In genomic region chr7:123419984-123420383, GRCm38 (mm10) we compare ENCODE assay signal across 21 mouse cellular contexts. TPM values are rescaled to one million over a fixed set of nuclear protein-coding genes. Genes with fewer than 3 reads are reported as not detected.
A peak's percentile ranks its signal among the peaks of the same experiment; 100 is the strongest.
DNase-seq lines count a peak whose midpoint lies in the region; ATAC-seq lines count a peak whose summit lies in the region.
"Had no signal": no experiment of that assay in that cellular context is flagged by ENCODE, and none has a peak within 500 bp of the region (broad histone marks: within the 10 kb centered on the region; RNA-seq: fewer than 3 reads in every experiment).

No protein-coding gene starts in this region.

- H3K9ac ChIP-seq in kidney, embryonic 14.5 days (ENCODE audit: low read depth, low read length): no peak overlapping the region
- no peak overlapping the region for H3K9ac ChIP-seq in kidney, embryonic 16.5 days (replicated peaks; ENCODE audit: low read length)
- H3K9ac ChIP-seq in liver, embryonic 16.5 days (ENCODE audit: low read depth, low read length): no peak overlapping the region
- H3K9ac ChIP-seq: forebrain, embryonic 13.5 days; limb, embryonic 15.5 days; neural tube, embryonic 12.5 days had no signal

- peaks cover 31% of the 10 kb centered on the region for H3K36me3 ChIP-seq in kidney, embryonic 14.5 days (ENCODE audit: control insufficient read depth, insufficient read depth, low read length)
- H3K36me3 ChIP-seq in kidney, embryonic 16.5 days (ENCODE audit: insufficient read depth, low read length): peaks cover 10% of the 10 kb centered on the region
- no peaks in the 10 kb centered on the region for H3K36me3 ChIP-seq in liver, embryonic 16.5 days (ENCODE audit: control insufficient read depth, insufficient read depth)

- no peaks in the 10 kb centered on the region for H3K9me3 ChIP-seq in kidney, embryonic 14.5 days (ENCODE audit: control insufficient read depth, low read length)
- H3K9me3 ChIP-seq in kidney, embryonic 16.5 days (ENCODE audit: low read length): no peaks in the 10 kb centered on the region
- no peaks in the 10 kb centered on the region for H3K9me3 ChIP-seq in liver, embryonic 16.5 days (replicated peaks; ENCODE audit: control insufficient read depth, low read length)
- H3K9me3 ChIP-seq: embryonic facial prominence, embryonic 10.5 days; forebrain, embryonic 13.5 days; limb, embryonic 15.5 days; neural tube, embryonic 12.5 days had no signal

- H3K27me3 ChIP-seq in kidney, embryonic 14.5 days (ENCODE audit: control insufficient read depth, insufficient read depth, low read length): no peaks in the 10 kb centered on the region
- no peaks in the 10 kb centered on the region for H3K27me3 ChIP-seq in kidney, embryonic 16.5 days (ENCODE audit: insufficient read depth, low read length)
- H3K27me3 ChIP-seq in liver, embryonic 16.5 days (ENCODE audit: control insufficient read depth, insufficient read depth, low read depth, low read length): no peaks in the 10 kb centered on the region
- H3K27me3 ChIP-seq: forebrain, embryonic 13.5 days; limb, embryonic 15.5 days; neural tube, embryonic 12.5 days had no signal

- no peak for ATAC-seq in kidney, embryonic 14.5 days (ENCODE audit: low FRiP score, low TSS enrichment)
- ATAC-seq in kidney, embryonic 16.5 days (ENCODE audit: low FRiP score, low TSS enrichment): peak; percentile 87
- ATAC-seq in liver, embryonic 16.5 days (ENCODE audit: low read depth): peak; percentile 78
- ATAC-seq: forebrain, embryonic 13.5 days; hindbrain, embryonic 16.5 days had no signal

- H3K4me2 ChIP-seq in kidney, embryonic 14.5 days (replicated peaks; ENCODE audit: low read depth, low read length): no peak overlapping the region
- no peak overlapping the region for H3K4me2 ChIP-seq in kidney, embryonic 16.5 days (replicated peaks; ENCODE audit: low read depth, low read length)
- no peak overlapping the region for H3K4me2 ChIP-seq in liver, embryonic 16.5 days (ENCODE audit: low read depth, low read length)
- H3K4me2 ChIP-seq: forebrain, embryonic 13.5 days; heart, embryonic 11.5 days; limb, embryonic 15.5 days; neural tube, embryonic 12.5 days had no signal

- WGBS in kidney, embryonic 14.5 days: 91% methylated on average over 4 of the region's 4 CpGs
- 82% methylated on average over 4 of the region's 4 CpGs for WGBS in kidney, embryonic 16.5 days
- WGBS in liver, embryonic 16.5 days (ENCODE audit: insufficient replicate concordance): 75% methylated on average over 4 of the region's 4 CpGs

- no peaks in the 10 kb centered on the region for H3K4me1 ChIP-seq in kidney, embryonic 14.5 days (ENCODE audit: control insufficient read depth, insufficient read depth, low read length)
- no peaks in the 10 kb centered on the region for H3K4me1 ChIP-seq in kidney, embryonic 16.5 days (ENCODE audit: insufficient read depth, low read length)
- H3K4me1 ChIP-seq in liver, embryonic 16.5 days (ENCODE audit: control insufficient read depth, low read depth, low read length): no peaks in the 10 kb centered on the region; the same call in 1 of the 2 replicates
- H3K4me1 ChIP-seq: embryonic facial prominence, embryonic 10.5 days; forebrain, embryonic 13.5 days; limb, embryonic 15.5 days; neural tube, embryonic 12.5 days had no signal

- no peak overlapping the region for H3K27ac ChIP-seq in kidney, embryonic 14.5 days (ENCODE audit: low read depth, low read length)
- no peak overlapping the region for H3K27ac ChIP-seq in kidney, embryonic 16.5 days (ENCODE audit: low read length)
- H3K27ac ChIP-seq in liver, embryonic 16.5 days (ENCODE audit: low read length): peak overlapping the region; percentile 73
- H3K27ac ChIP-seq: embryonic facial prominence, embryonic 10.5 days; forebrain, embryonic 13.5 days; limb, embryonic 15.5 days; neural tube, embryonic 12.5 days had no signal

- no peak overlapping the region for H3K4me3 ChIP-seq in kidney, embryonic 14.5 days (ENCODE audit: low read length)
- no peak overlapping the region for H3K4me3 ChIP-seq in kidney, embryonic 16.5 days (ENCODE audit: low read length)
- no peak overlapping the region for H3K4me3 ChIP-seq in liver, embryonic 16.5 days (ENCODE audit: low read depth, low read length)
- H3K4me3 ChIP-seq: embryonic facial prominence, embryonic 10.5 days; forebrain, embryonic 13.5 days; limb, embryonic 15.5 days; neural tube, embryonic 12.5 days had no signal

- peak; percentile 78 for DNase-seq in kidney, adult 11 months
- peak; percentile 66 for DNase-seq in kidney, adult 18-20 months
- no peak for DNase-seq in right cerebral cortex, postnatal 14 days
- DNase-seq in gastrocnemius, postnatal 25 days: no peak
- DNase-seq: adrenal gland, postnatal 10 days; B cell, adult 2 months; cerebellum, adult 11 months; lung, postnatal 14 days; thymus, postnatal 4 days had no signal

RNA-seq across cellular contexts. Expression of gene Aqp8, which starts 42.1 kb away (rescaled TPM):
- not detected in 2 replicates for polyA plus RNA-seq in kidney, embryonic 14.5 days (2014; fragmentation: Nextera tagmentation; extraction: Ambion mirVana)
- 0.31 and 0.69 TPM in 2 replicates for polyA plus RNA-seq in kidney, embryonic 16.5 days (2015; fragmentation: Nextera tagmentation; extraction: Ambion mirVana)
- polyA plus RNA-seq in liver, embryonic 16.5 days (2015; fragmentation: Nextera tagmentation; extraction: Ambion mirVana): 86.1 and 125 TPM in 2 replicates
- not detected for total RNA-seq in gastrocnemius, postnatal 25 days (2021)
- total RNA-seq: left cerebral cortex, adult 8-10 months; megakaryocyte-erythroid progenitor cell, adult 5-6 weeks had no signal
- polyA plus RNA-seq: brain, embryonic 14.5 days; forebrain, embryonic 13.5 days; hindbrain, embryonic 16.5 days; limb, embryonic 15.5 days had no signal

RNA-seq across cellular contexts. Expression of gene Arhgap17, which starts 50.3 kb away (rescaled TPM):
- polyA plus RNA-seq in kidney, embryonic 14.5 days (2014; fragmentation: Nextera tagmentation; extraction: Ambion mirVana): 19.5 and 31.2 TPM in 2 replicates
- 21.3 and 26.9 TPM in 2 replicates for polyA plus RNA-seq in kidney, embryonic 16.5 days (2015; fragmentation: Nextera tagmentation; extraction: Ambion mirVana)
- 8.8 and 10.1 TPM in 2 replicates for polyA plus RNA-seq in liver, embryonic 16.5 days (2015; fragmentation: Nextera tagmentation; extraction: Ambion mirVana)
- total RNA-seq in gastrocnemius, postnatal 25 days (2021): 10 to 100 TPM; 13.1 to 13.8 TPM

RNA-seq across cellular contexts. Expression of gene Lcmt1, which starts 50.4 kb away (rescaled TPM):
- 61.3 and 66.4 TPM in 2 replicates for polyA plus RNA-seq in kidney, embryonic 14.5 days (2014; fragmentation: Nextera tagmentation; extraction: Ambion mirVana)
- polyA plus RNA-seq in kidney, embryonic 16.5 days (2015; fragmentation: Nextera tagmentation; extraction: Ambion mirVana): 58.5 and 59.9 TPM in 2 replicates
- polyA plus RNA-seq in liver, embryonic 16.5 days (2015; fragmentation: Nextera tagmentation; extraction: Ambion mirVana): 18.4 and 19.8 TPM in 2 replicates
- 10 to 100 TPM; 22.9 to 23.9 TPM for total RNA-seq in gastrocnemius, postnatal 25 days (2021)

Comparison
In these comparisons a context has a peak if more than half of its experiments do, and no peak if none do; other contexts are left out.
1. DNase-seq: peak in kidney, adult 11 months (single experiment) and kidney, adult 18-20 months (single experiment); none in right cerebral cortex, postnatal 14 days (single experiment) and gastrocnemius, postnatal 25 days (single experiment).
2. RNA of gene Aqp8, which starts 42.1 kb away (polyA plus RNA-seq): 86.1 to 125 TPM in liver, embryonic 16.5 days; 0.31 to 0.69 TPM in kidney, embryonic 16.5 days and not detected in kidney, embryonic 14.5 days; every median in the first group is over 10 times any median in the second.